Mouse (Mus musculus): ENCODE data around the gene Rnf126. TPM values are rescaled to one million over a fixed set of nuclear protein-coding genes. Genes with fewer than 3 reads are reported as not detected.

Gene Rnf126
- polyA plus RNA-seq, 1 experiment from 2014 or later, result 102 TPM

GRCm38 (mm10) chr10:79717640-79718357 is 49.0 kb downstream of the Rnf126 start:
- no peak overlapping the region for H3K9ac ChIP-seq
- peak overlapping the region; percentile 95 for H3K4me2 ChIP-seq
- no peaks in the 10 kb centered on the region for H3K9me3 ChIP-seq (replicated peaks)
- peaks cover 70% of the 10 kb centered on the region for H3K27me3 ChIP-seq
- H3K4me3 ChIP-seq (replicated peaks), result peak overlapping the region; percentile 59
- 0 out of 2 replicates have a peak, but pooled peaks have one; percentile 3 for ATAC-seq (replicated peaks; ENCODE audit: low FRiP score)
- whole genome bisulfite sequencing, result 4% methylated on average over 43 of the region's 43 CpGs
- H3K27ac ChIP-seq, result no peak overlapping the region
- H3K36me3 ChIP-seq, result no peaks in the 10 kb centered on the region
- peaks cover 19% of the 10 kb centered on the region for H3K4me1 ChIP-seq

- peaks cover 2% of the 10 kb centered on the region for H3K36me3 ChIP-seq
- no peaks in the 10 kb centered on the region for H3K9me3 ChIP-seq (replicated peaks)
- no peak overlapping the region for H3K27ac ChIP-seq
- H3K4me3 ChIP-seq (replicated peaks), result peak overlapping the region; percentile 59
- H3K9ac ChIP-seq, result peak overlapping the region; percentile 18; the same call in 1 of the 2 replicates
- peaks cover 70% of the 10 kb centered on the region for H3K27me3 ChIP-seq
- 1% methylated on average over 42 of the region's 44 CpGs for WGBS
- H3K4me1 ChIP-seq, result peaks cover 19% of the 10 kb centered on the region
- H3K4me2 ChIP-seq, result peak overlapping the region; percentile 95
- ATAC-seq (replicated peaks; ENCODE audit: low FRiP score), result no peak
These were observed 49.8 kb downstream of the Rnf126 start for GRCm38 (mm10) chr10:79716988-79717355.

- peaks cover 8% of the 10 kb centered on the region for H3K36me3 ChIP-seq
- H3K4me1 ChIP-seq, result peaks cover 19% of the 10 kb centered on the region
- peaks cover 70% of the 10 kb centered on the region for H3K27me3 ChIP-seq
- H3K9ac ChIP-seq, result peak within 1 kb of the TSS; percentile 18; the same call in 1 of the 2 replicates
- no peak within 1 kb of the TSS for H3K27ac ChIP-seq
- peak within 1 kb of the TSS; percentile 95 for H3K4me2 ChIP-seq
- H3K9me3 ChIP-seq (replicated peaks), result no peaks in the 10 kb centered on the region
- peak within 1 kb of the TSS; percentile 59 for H3K4me3 ChIP-seq (replicated peaks)
- WGBS, result 2% methylated on average over 68 of the region's 91 CpGs
- ATAC-seq (replicated peaks; ENCODE audit: low FRiP score), result peak; percentile 38; the same call in 1 of the 2 replicates
These were observed 50.3 kb downstream of the Rnf126 start, which contains the start of gene Hcn2 for GRCm38 (mm10) chr10:79716254-79716987. TSS of gene Hcn2 (plus strand) at chr10:79716634.

- Histone ChIP-seq H3K4me2 (no peak overlapping the region), H3K9ac (no peak overlapping the region), H3K27ac (no peak overlapping the region), H3K36me3 (peaks cover 22% of the 10 kb centered on the region), H3K4me3 (replicated peaks) (no peak overlapping the region), H3K27me3 (peaks cover 63% of the 10 kb centered on the region), H3K9me3 (replicated peaks) (no peaks in the 10 kb centered on the region), H3K4me1 (peaks cover 19% of the 10 kb centered on the region)
- 63% methylated on average over 4 of the region's 4 CpGs for WGBS
- no peak for ATAC-seq (replicated peaks; ENCODE audit: low FRiP score)
These were observed 51.8 kb downstream of the Rnf126 start for GRCm38 (mm10) chr10:79714996-79715395.

GRCm38 (mm10) chr10:79713163-79713562 is 53.6 kb downstream of the Rnf126 start:
- Histone ChIP-seq H3K9me3 (replicated peaks) (no peaks in the 10 kb centered on the region), H3K4me2 (no peak overlapping the region), H3K36me3 (peaks cover 39% of the 10 kb centered on the region), H3K4me1 (peaks cover 23% of the 10 kb centered on the region), H3K27me3 (peaks cover 44% of the 10 kb centered on the region), H3K27ac (no peak overlapping the region), H3K4me3 (replicated peaks) (no peak overlapping the region), H3K9ac (no peak overlapping the region)
- 40% methylated on average over 1 of the region's 1 CpGs for WGBS
- ATAC-seq (replicated peaks; ENCODE audit: low FRiP score), result no peak

- Histone ChIP-seq H3K4me1 (peaks cover 22% of the 10 kb centered on the region), H3K4me3 (replicated peaks) (no peak overlapping the region), H3K9me3 (replicated peaks) (no peaks in the 10 kb centered on the region), H3K36me3 (peaks cover 45% of the 10 kb centered on the region), H3K9ac (no peak overlapping the region), H3K4me2 (no peak overlapping the region), H3K27me3 (peaks cover 39% of the 10 kb centered on the region), H3K27ac (no peak overlapping the region)
- 14% methylated on average over 5 of the region's 6 CpGs for WGBS
- ATAC-seq (replicated peaks; ENCODE audit: low FRiP score), result peak; percentile 28; the same call in 1 of the 2 replicates
These were observed 54.1 kb downstream of the Rnf126 start for GRCm38 (mm10) chr10:79712499-79713126.

GRCm38 (mm10) chr10:79712029-79712428 is 54.7 kb downstream of the Rnf126 start:
- 82% methylated on average over 1 of the region's 1 CpGs for WGBS
- peak; percentile 9; the same call in 1 of the 2 replicates for ATAC-seq (replicated peaks; ENCODE audit: low FRiP score)
- no peaks in the 10 kb centered on the region for H3K9me3 ChIP-seq (replicated peaks)
- peaks cover 22% of the 10 kb centered on the region for H3K4me1 ChIP-seq
- peaks cover 49% of the 10 kb centered on the region for H3K36me3 ChIP-seq
- H3K9ac ChIP-seq, result no peak overlapping the region
- H3K4me3 ChIP-seq (replicated peaks), result no peak overlapping the region
- H3K4me2 ChIP-seq, result no peak overlapping the region
- no peak overlapping the region for H3K27ac ChIP-seq
- peaks cover 33% of the 10 kb centered on the region for H3K27me3 ChIP-seq

- 77% methylated on average over 7 of the region's 7 CpGs for WGBS
- Histone ChIP-seq H3K4me1 (peaks cover 34% of the 10 kb centered on the region), H3K4me2 (no peak overlapping the region), H3K9ac (no peak overlapping the region), H3K27me3 (peaks cover 6% of the 10 kb centered on the region; the same call in 1 of the 2 replicates), H3K9me3 (replicated peaks) (no peaks in the 10 kb centered on the region), H3K27ac (no peak overlapping the region), H3K36me3 (peaks cover 58% of the 10 kb centered on the region), H3K4me3 (replicated peaks) (no peak overlapping the region)
- no peak for ATAC-seq (replicated peaks; ENCODE audit: low FRiP score)
These were observed 57.4 kb downstream of the Rnf126 start for GRCm38 (mm10) chr10:79709307-79709706.

- H3K27ac ChIP-seq, result no peak overlapping the region
- H3K9ac ChIP-seq, result no peak overlapping the region
- no peaks in the 10 kb centered on the region for H3K27me3 ChIP-seq
- peaks cover 37% of the 10 kb centered on the region for H3K4me1 ChIP-seq
- WGBS, result 90% methylated on average over 21 of the region's 21 CpGs
- H3K4me3 ChIP-seq (replicated peaks), result no peak overlapping the region
- peaks cover 58% of the 10 kb centered on the region for H3K36me3 ChIP-seq
- H3K4me2 ChIP-seq, result no peak overlapping the region
- ATAC-seq (replicated peaks; ENCODE audit: low FRiP score), result no peak
- H3K9me3 ChIP-seq (replicated peaks), result no peaks in the 10 kb centered on the region
These were observed 58.1 kb downstream of the Rnf126 start for GRCm38 (mm10) chr10:79708668-79709067.

Other genes with a start within 250 kb of the Rnf126 start
- 42.0 and 45.7 TPM in 2 replicates for gene Plpp2, start 233.2 kb downstream of the Rnf126 start, polyA plus RNA-seq (2015; fragmentation: Nextera tagmentation; extraction: Ambion mirVana)
- 48.6 and 53.6 TPM in 2 replicates for gene Mier2, start 211.8 kb downstream of the Rnf126 start, polyA plus RNA-seq (2015; fragmentation: Nextera tagmentation; extraction: Ambion mirVana)
- not detected in 2 replicates for gene Theg, start 179.6 kb downstream of the Rnf126 start, polyA plus RNA-seq (2015; fragmentation: Nextera tagmentation; extraction: Ambion mirVana)
- 0.05 TPM in 1 of 2 replicates, not detected in the other for gene C2cd4c, start 152.9 kb downstream of the Rnf126 start, polyA plus RNA-seq (2015; fragmentation: Nextera tagmentation; extraction: Ambion mirVana)
- gene Shc2, start 129.0 kb downstream of the Rnf126 start, polyA plus RNA-seq (2015; fragmentation: Nextera tagmentation; extraction: Ambion mirVana), result 10.4 and 12.2 TPM in 2 replicates
- not detected in 2 replicates for gene Odf3l2, start 121.2 kb downstream of the Rnf126 start, polyA plus RNA-seq (2015; fragmentation: Nextera tagmentation; extraction: Ambion mirVana)
- gene Madcam1, start 102.4 kb downstream of the Rnf126 start, polyA plus RNA-seq (2015; fragmentation: Nextera tagmentation; extraction: Ambion mirVana), result 2.7 and 2.8 TPM in 2 replicates
- gene Tpgs1, start 97.6 kb downstream of the Rnf126 start, polyA plus RNA-seq (2015; fragmentation: Nextera tagmentation; extraction: Ambion mirVana), result 71.2 and 81.4 TPM in 2 replicates
- gene Cdc34, start 84.8 kb downstream of the Rnf126 start, polyA plus RNA-seq (2015; fragmentation: Nextera tagmentation; extraction: Ambion mirVana), result 88.4 and 100 TPM in 2 replicates
- gene Gzmm, start 77.9 kb downstream of the Rnf126 start, polyA plus RNA-seq (2015; fragmentation: Nextera tagmentation; extraction: Ambion mirVana), result 0.50 and 0.95 TPM in 2 replicates
- 913 and 925 TPM in 2 replicates for gene Bsg, start 62.5 kb downstream of the Rnf126 start, polyA plus RNA-seq (2015; fragmentation: Nextera tagmentation; extraction: Ambion mirVana)
- 0.05 and 0.19 TPM in 2 replicates for gene Hcn2, start 50.3 kb downstream of the Rnf126 start, polyA plus RNA-seq (2015; fragmentation: Nextera tagmentation; extraction: Ambion mirVana)
- 43.7 and 54.4 TPM in 2 replicates for gene Polrmt, start 20.4 kb downstream of the Rnf126 start, polyA plus RNA-seq (2015; fragmentation: Nextera tagmentation; extraction: Ambion mirVana)
- 0.12 and 0.14 TPM in 2 replicates for gene Fgf22, start 11.9 kb downstream of the Rnf126 start, polyA plus RNA-seq (2015; fragmentation: Nextera tagmentation; extraction: Ambion mirVana)
- gene Fstl3, start 10.3 kb upstream of the Rnf126 start, polyA plus RNA-seq (2015; fragmentation: Nextera tagmentation; extraction: Ambion mirVana), result 15.3 and 15.6 TPM in 2 replicates
- 0.29 TPM in 1 of 2 replicates, not detected in the other for gene Prss57, start 24.0 kb upstream of the Rnf126 start, polyA plus RNA-seq (2015; fragmentation: Nextera tagmentation; extraction: Ambion mirVana)
- 144 and 158 TPM in 2 replicates for gene Palm, start 26.6 kb upstream of the Rnf126 start, polyA plus RNA-seq (2015; fragmentation: Nextera tagmentation; extraction: Ambion mirVana)
- 14.9 and 15.2 TPM in 2 replicates for gene Misp, start 54.0 kb upstream of the Rnf126 start, polyA plus RNA-seq (2015; fragmentation: Nextera tagmentation; extraction: Ambion mirVana)
- 398 and 438 TPM in 2 replicates for gene Ptbp1, start 87.5 kb upstream of the Rnf126 start, polyA plus RNA-seq (2015; fragmentation: Nextera tagmentation; extraction: Ambion mirVana)
- gene Prtn3, start 107.5 kb upstream of the Rnf126 start, polyA plus RNA-seq (2015; fragmentation: Nextera tagmentation; extraction: Ambion mirVana), result 7.4 and 8.3 TPM in 2 replicates
- gene Plppr3, start 107.7 kb upstream of the Rnf126 start, polyA plus RNA-seq (2015; fragmentation: Nextera tagmentation; extraction: Ambion mirVana), result 62.1 and 74.5 TPM in 2 replicates
- 2.6 and 3.4 TPM in 2 replicates for gene Elane, start 119.3 kb upstream of the Rnf126 start, polyA plus RNA-seq (2015; fragmentation: Nextera tagmentation; extraction: Ambion mirVana)
- not detected in 2 replicates for gene Cfd, start 123.9 kb upstream of the Rnf126 start, polyA plus RNA-seq (2015; fragmentation: Nextera tagmentation; extraction: Ambion mirVana)
- gene Med16, start 142.0 kb upstream of the Rnf126 start, polyA plus RNA-seq (2015; fragmentation: Nextera tagmentation; extraction: Ambion mirVana), result 59.6 and 70.7 TPM in 2 replicates
- gene Gm26602, start 143.9 kb upstream of the Rnf126 start, polyA plus RNA-seq (2015; fragmentation: Nextera tagmentation; extraction: Ambion mirVana), result 0.96 and 14.1 TPM in 2 replicates
- 0.71 and 1.2 TPM in 2 replicates for gene Kiss1r, start 150.0 kb upstream of the Rnf126 start, polyA plus RNA-seq (2015; fragmentation: Nextera tagmentation; extraction: Ambion mirVana)
- gene R3hdm4, start 154.3 kb upstream of the Rnf126 start, polyA plus RNA-seq (2015; fragmentation: Nextera tagmentation; extraction: Ambion mirVana), result 142 and 155 TPM in 2 replicates
- gene Arid3a, start 160.1 kb upstream of the Rnf126 start, polyA plus RNA-seq (2015; fragmentation: Nextera tagmentation; extraction: Ambion mirVana), result 7.3 and 7.4 TPM in 2 replicates
- gene Wdr18, start 193.2 kb upstream of the Rnf126 start, polyA plus RNA-seq (2015; fragmentation: Nextera tagmentation; extraction: Ambion mirVana), result 115 TPM in 2 replicates
- gene Grin3b, start 203.8 kb upstream of the Rnf126 start, polyA plus RNA-seq (2015; fragmentation: Nextera tagmentation; extraction: Ambion mirVana), result 0.31 and 0.39 TPM in 2 replicates
- gene Tmem259, start 217.4 kb upstream of the Rnf126 start, polyA plus RNA-seq (2015; fragmentation: Nextera tagmentation; extraction: Ambion mirVana), result 15.7 and 17.5 TPM in 2 replicates
- gene Cnn2, start 221.6 kb upstream of the Rnf126 start, polyA plus RNA-seq (2015; fragmentation: Nextera tagmentation; extraction: Ambion mirVana), result 253 and 292 TPM in 2 replicates
- 3.9 and 4.5 TPM in 2 replicates for gene Abca7, start 229.5 kb upstream of the Rnf126 start, polyA plus RNA-seq (2015; fragmentation: Nextera tagmentation; extraction: Ambion mirVana)
- gene Arhgap45, start 249.7 kb upstream of the Rnf126 start, polyA plus RNA-seq (2015; fragmentation: Nextera tagmentation; extraction: Ambion mirVana), result 8.7 and 10.0 TPM in 2 replicates

All from kidney, embryonic 15.5 days (tissue).